Mouse (Mus musculus) layer of hippocampus, adult 9-10 months (tissue): Measurements from ENCODE around the gene Mrvi1.

ENCODE experiments used
- DNase-seq: peaks from one replicate; pipeline ENCODE4 v3.0.0; 2022; ENCODE audit warnings: low spot score

Mrvi1 gene

DNA sequence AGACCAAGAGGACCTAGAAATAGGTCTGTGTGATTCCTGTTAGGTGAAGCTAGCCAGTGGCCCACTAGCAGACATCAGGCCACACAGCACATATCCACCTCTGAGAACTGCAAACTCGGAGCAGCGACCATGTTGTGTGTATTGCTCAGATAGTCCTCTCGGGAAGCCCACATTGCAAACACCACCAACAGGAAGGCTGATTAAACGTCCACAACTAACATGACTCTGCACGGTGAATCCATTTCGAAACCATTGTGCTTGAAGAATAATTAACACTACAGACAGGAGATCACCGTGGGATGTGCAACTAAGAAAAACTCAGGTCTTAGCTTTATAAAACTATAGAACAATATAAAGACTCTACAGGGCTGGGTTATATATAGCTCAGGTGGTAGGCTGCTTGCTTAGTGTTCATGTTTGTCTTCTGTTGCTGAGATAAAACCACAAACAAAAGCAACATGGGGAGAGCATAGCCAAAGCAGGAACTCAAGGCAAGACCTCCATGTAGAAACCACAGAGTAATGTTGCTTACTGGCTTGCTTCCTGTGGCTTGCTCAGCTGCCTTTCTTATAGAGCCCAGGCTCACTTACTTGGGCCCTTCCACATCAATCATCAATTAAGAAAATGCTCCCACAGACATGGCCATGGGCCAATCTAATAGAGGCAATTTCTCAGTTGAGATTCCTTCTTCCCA is 4.4 kb downstream of the Mrvi1 start:
- no peak for DNase-seq

DNA sequence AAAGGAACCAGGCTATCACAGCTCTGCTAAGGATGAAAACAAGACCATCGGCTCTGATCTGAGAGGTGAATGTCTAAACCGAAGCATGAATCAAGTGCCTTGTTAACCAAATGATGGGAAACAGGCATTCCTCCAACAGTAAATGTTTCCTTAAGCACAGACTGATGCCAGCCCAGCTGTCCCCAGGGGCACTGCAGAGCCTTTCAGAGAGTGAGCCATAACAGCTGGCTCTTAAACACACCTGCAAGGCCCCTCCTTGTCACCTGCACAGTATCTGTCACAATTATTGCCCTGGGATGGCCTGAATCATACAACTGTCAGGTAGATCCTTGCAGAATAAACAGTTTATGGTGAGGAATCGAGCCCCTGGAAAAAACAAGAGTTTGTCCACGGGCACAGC is 8.8 kb downstream of the Mrvi1 start:
- no peak for DNase-seq

DNA sequence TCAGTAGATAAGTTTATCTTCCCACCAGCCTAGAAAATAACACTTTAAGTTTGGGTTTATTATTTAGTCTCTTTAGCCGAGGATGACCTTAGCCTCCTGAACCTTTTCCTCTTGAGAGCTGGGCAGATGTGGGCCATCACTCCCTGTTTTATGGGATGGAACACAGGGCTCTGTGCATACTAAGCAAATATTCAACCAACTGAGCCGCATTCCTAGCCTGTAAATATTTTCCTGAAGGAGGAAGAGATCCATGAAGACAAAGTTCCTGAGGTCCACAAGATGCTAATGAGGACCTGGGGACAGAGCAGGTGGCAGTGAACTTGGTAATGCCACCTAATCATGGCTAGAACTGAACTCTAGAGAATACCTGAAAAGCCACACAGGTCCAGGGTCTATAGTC is 9.5 kb downstream of the Mrvi1 start:
- no peak for DNase-seq

DNA sequence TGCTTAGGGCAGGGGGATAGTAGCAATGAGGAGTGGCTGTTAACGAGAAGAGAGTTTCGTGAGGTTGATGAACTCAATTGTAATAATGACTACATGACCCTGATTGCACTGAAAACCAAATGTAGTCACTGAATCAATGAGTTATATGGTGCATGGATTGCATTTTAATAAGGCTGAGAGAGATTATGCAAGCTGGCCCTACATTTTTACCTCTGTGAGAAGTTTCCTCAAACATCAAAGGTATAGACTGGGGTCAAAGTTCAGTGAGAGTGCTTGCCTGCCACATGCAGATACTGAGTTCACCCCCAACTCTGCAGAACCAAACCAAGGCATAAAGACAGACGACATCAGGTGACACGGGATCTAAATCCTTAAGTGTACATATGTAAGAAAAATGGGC is 14.9 kb downstream of the Mrvi1 start:
- no peak for DNase-seq

DNA sequence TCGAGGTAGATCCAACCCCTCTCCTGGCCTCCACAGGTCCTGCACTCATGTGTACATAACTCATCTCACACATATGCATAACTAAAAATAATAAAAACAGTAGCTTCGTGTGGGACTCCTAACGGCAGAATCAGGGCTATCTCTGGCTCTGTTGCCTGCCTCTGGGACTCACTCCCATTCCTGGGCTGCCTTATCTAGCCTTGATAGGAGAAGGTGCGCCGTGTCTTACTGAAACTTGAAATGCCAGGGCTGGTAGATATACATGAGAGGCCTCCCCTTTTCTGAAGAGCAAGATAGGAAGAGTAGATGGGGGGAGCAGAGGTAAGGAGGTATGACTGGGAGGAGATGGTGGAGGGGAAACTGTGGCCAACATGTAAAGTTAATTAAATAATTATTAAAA is 15.4 kb downstream of the Mrvi1 start:
- DNase-seq: no peak

DNA sequence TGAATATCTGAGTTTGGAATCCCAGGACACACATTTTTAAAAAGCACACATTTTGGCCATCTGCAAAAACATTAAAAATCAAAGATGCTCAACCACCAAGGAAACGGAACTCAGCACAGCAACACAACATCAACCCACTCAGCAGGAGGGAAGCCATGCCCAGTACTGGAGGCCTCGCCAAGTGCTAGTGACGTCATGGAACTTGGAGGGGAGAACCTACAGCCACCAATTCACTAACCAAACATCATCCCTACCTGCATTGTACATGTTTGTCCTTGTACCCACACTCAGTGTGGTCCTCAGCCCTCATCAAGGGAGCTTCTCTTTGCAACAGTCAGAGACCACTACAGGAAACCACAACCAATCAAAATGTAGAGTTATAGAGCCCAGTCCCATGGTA is 16.9 kb downstream of the Mrvi1 start:
- DNase-seq: no peak

DNA sequence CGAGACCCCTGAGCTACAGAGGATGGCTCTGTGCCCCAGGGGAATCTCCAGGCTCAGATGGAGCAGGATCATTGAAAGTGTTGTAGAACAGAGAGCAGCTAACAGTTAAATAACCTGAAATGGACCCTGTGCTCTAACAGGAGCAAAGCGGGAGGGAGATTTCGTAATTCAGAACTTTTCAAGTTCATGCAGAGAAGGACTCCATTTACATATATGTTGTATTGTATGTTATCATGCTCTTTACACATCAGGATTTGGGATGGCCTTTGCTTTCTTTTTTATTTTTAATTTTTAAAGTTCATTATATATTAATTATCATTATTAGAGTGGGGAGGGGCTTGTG is 18.6 kb downstream of the Mrvi1 start:
- DNase-seq: no peak

DNA sequence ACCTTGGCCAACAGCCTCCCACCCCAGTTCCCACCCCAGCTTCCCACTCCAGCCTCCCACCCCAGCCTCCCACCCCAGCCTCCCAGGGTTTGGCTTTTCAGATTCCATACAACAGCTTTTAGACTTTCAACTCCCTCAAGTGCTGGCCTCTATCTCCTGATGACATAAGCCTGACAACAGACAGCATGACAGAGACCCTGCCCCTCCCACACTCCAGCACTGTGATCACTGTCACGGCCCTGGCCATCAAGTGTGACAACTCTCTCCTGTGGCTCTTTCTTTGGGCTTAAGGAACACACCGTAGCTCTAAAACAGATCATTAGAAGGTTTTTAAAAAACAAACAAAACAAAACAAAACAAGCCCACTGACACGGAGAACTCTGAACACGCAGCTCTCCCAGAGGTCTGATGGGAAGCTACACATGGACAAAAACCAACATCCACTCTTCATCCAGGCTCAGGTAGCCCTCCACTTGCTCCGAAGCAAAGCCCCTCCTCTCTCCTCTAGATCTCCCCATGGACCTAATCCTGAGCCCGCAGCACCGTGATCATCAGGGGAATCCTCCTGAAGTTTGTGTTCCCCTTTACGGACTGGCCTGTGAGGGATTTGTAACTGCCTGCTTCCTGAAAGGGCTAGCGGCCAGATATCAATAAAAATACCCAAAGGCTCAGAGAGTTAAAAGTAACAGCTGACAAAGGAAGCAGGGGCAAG is 19.2 kb downstream of the Mrvi1 start:
- DNase-seq: no peak

DNA sequence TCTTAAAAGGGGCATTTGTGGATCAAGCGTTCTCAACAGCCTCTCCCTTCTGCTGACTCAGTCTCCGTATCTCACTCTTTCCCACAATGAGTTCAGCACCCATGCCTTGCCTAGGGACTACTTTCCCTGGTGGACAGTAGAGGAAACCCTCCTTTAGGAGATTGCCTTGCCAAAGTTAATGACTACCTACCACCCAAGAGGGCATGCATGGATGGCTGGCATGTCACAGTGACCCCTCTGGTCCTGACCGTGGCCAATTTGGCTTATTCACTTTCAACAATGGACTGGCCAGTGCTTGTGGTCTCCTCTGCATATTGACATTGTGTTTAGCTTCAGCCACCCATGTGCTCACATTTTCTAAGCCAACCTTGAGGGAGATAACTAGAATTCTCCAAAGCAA is 19.8 kb downstream of the Mrvi1 start:
- DNase-seq: no peak

DNA sequence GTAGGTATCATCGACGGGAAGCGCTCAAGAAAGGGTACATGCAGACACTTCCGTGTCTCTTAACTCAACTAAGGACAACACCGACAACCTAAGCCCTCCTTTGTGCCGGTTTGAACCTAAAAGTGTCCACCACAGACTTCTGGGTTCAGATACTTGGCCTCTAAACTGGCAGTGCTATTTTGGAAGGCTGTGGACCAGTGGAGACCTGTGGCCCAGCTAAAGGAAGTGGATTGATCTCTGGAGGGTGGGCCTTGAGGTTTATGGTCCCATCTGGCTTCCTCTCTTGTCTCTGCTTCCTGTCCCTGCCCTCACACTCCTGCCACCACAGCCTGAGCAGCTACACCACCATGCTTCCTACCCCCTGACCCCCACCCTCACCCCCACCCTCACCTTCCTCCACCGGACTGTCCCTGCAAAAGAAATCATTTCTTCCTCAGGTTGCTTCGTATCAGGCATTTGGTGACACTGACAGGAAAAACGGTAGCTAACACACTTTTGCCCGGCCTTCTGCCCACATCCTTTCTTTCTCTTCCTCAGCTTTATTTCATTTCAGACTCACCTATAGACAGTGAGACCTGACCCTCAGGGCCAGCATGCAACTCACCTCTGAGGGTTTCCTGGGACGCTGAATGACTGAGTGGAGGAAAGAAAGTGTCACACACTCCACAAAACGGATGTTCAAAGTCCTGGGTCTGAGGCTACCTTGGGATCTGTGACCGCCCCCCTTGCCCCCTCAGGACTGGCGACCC is 25.7 kb downstream of the Mrvi1 start:
- no peak for DNase-seq

DNA sequence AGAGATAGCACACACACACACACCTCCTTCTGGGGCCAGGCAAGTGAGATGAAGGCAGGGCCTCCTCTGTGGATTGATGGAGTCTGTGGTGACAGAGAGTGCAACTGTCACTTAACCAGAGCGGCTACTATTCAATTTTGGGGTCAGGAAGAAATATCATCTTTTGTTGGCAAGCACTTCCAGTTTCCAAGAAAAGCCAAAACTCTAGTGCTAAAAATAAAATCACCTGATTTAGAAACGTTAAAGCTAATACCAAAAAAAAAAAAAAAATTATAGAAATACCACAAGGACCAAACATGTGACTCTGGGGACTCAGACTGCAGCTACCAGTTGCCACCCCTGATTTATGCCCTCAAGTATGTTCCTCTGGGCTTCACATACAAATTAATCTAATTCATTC is 26.7 kb downstream of the Mrvi1 start:
- DNase-seq: no peak

DNA sequence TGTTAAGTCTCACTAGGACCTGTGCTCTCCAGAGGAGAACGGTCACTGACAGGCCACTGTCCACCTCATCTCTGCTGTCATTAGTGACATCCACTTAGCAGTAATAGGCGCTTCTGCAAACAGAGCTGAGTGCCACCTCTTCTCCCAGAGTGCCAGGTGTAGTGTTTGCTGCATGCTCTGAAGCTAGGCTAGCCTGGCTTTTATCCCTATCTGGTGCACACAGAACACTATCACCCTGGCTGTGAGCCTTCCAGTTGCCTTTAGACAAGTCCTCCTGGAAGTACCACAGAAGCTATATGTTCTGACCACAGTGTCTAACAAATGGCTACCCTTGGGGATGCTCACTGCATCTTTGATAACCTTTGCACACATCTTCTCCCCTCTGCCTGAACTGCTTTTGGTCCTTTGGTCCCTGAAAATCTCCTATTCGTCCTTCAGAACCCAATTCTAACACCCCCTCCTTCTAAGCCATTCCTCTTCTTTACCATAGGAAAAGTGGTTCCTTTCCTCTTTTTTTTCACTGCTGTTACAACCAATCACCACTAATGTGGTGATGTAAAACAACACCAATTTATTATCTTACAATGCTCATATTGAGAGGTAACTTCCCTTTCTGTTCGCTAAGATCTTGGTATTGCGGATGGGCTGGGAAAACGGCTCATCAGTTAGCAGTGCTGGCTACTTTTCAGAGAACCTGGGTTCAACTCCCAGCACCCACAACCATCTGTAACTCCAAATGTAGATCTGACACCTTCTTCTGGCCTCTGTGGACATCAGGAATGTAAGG is 28.0 kb downstream of the Mrvi1 start:
- DNase-seq: no peak

DNA sequence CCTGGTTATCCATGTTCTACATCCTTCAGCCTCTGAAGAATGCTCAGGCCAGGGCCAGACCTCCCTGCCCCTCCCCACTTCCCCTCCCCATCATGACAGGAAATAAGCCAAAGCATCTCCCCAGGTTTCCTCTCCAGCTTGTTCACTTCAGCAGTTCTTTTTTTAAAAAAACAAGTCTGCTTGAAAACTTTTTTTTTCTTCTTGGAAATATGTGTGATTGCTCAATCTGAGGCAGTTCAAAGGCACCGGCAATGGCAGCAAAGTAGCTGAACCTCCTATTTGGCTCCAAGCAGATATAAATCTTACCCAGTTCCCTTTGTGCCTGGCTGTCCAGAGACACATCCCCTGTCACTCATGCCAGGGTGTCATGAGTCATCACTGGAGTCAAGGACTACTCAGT is 29.1 kb downstream of the Mrvi1 start:
- no peak for DNase-seq

DNA sequence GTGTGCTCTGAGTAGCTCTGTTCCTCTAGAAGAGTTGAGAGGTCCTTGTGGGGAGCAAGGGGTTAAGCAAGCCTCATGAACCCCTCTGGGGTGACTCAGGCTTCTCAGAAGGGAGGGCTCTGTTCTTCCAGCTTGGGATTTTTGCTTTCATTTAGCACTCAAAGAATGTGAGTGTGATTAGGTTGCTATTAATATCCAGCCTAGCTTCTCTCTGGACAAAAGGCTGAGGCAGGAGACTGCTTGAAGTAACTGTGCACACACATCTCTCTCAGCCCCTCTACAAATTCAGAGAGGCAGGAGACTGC is 31.7 kb downstream of the Mrvi1 start:
- DNase-seq: no peak

DNA sequence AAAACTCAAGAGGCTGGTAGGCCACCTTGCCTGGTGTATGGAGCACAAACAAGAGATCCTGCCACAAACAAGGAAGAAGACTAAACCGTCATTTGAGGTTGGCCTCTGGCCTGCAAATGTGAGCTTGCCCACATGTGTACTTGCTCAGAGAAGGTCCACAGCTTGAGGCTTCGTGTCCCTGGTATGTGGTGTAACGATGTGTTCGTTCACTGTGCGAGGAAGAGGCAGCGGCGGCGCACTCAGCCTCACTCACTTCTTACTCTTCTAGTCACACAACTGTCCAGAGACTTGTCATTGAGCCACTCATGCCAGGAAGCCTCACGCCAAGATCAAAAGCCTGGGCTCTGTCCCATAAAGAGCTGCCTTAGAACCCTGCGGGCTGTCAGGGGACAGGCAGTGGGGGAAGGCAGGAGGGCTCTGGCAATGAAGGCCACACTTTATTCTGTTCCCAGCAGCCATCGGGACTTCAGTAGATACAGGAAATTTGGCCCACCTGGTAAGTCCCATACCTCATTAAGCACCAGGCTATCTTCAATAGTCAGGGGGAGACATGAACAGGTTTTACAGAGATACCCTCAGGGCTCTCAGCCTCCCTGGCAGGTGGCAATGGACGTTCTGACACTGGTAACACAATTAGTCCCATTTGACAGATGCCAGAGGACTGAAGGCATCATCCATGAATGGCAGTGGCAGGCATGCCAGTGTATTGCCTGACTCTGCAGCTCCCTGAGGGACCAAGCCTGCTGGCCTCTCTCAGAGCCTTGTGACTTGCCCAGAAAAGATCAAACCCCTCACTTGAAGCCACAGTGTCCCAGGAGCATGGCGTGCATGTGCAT is 32.3 kb downstream of the Mrvi1 start:
- DNase-seq: no peak

DNA sequence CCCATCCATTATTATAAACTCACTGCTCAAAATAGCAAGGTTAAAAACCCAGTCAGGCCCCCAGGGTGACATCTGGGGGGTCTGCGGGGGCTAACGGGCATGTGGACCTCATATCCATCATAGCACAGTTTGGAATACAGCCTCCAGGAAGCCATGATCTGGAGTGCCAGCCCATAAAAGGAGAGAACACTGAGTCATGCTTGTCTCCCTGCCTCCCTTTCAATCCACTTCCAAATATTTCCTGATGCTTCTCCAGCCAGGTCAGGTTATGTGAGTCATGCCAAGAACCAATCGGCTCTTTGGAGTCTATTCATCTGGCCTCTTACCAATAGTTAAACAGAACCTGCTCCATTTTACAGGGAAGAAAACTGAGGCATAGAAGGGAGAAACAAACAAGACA is 33.7 kb downstream of the Mrvi1 start:
- DNase-seq: no peak

DNA sequence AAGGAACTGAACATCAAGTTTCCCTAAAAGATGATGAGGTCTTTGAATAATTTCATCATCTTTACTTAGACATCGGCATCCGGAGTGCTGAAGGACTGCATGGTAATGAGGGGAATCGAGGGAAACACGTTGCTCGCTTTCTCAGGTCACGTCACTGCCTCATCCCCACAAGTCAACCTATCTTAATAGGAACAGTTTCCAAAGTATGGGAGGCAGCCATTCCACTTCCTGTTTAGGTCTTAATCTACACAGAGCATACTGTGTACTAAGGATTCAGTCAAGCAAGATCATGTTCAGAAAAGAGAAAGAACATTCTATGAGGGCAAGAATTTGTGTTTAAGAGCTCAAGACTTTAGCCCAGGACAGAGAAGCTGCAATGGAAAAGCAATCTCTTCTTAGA is 34.6 kb downstream of the Mrvi1 start:
- no peak for DNase-seq

DNA sequence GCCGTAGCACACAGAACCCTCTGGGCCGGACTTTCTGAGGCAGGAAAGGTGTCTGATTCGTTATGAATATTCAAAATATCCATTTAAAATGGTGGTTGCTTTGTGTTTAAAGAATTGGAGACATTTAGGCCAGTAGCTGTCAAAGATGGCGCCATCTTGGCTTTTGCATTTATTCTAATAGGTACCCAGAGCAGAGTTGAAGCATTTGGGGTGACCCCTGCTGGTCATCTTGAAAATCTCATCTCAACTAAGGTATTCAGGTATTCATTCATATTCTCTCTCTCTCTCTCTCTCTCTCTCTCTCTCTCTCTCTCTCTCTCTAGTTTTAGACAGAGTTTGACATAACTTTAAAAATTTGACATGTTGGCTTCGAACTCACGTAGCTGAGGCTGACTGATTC is 35.5 kb downstream of the Mrvi1 start:
- DNase-seq: no peak

DNA sequence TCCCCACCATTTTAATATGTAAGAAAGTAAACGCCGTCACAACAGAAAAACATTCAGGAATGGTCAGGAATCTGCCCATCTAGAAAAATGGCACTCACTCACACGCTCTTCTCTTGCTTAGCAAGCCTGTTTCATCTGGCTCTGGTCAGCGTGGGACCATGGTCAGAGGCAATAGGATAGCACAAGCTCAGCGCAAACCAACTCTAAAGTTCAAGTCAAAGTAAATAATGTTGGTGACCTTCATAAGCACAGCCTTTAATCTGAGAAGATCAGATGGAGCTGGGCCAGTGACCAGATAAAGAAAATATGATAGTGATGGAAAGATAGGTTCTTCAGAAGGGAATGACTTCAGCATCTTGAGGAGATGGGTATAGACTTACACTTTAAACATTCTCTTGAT is 37.9 kb downstream of the Mrvi1 start:
- DNase-seq: no peak

DNA sequence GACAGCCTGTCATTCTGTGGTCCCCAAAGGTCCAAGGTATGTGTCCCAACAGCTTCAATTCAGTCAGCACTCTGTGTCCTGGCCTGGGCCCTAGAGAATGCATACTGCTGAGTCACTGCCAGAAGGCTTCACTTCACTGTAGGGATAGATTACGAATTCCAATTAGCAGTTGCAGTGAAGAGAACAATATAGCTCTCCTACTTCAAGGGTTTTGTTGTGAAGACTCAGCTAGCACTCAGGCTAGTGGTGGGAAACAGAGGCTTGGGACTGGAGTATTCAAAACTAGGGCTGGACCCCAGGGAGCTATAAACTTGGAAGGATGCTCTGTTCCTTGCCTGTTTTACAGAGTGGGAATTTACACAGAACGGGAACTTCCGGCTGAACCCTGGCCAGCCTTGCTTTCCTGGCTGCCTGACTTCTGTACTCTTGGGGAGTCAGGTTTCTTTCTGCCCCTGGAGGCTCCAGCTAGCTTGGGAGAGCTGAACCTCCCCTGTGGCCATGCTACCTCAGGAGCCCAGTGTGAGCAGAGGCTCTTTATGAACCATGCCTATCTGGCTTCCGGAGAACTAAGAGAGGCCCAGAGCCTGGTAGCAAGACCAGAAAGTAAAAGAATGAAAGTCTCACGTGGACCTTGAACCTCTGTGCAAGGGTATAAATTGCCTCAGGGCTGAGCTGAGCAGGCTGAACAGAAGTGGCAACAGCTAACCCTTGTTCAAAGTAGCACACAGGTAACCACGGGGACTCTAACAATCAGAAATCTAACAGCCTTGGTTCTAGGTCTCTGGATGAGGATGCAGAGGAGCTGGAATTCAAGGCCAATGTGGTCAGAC is 40.3 kb downstream of the Mrvi1 start:
- DNase-seq: no peak

DNA sequence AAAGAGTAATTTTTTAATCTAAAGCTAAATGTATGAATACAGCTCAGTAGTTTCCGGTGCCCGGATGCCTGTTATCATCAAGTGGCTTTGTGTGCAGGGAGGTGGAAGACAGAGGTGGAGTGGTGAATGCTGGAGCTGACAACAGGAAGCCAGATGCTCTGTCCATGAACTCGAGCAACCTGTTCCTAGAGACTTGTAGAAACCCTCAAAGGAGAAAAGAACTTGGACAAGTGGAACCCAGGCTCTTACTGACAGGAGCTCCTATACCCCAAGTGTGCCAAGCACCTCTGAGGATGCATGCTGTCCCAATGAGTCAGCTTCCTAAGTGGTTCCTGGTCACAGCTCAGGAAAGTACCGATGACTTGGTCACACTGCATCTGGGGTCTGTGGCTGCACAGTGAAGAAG is 41.1 kb downstream of the Mrvi1 start:
- DNase-seq: no peak
